Mouse (Mus musculus): ENCODE measurements around the gene Fbxl4.
"Not testable (repeated sequence)": the region's sequence is repeated elsewhere in the genome, so short reads cannot be mapped to it uniquely, and the experiment has no call there.

Fbxl4 gene

GRCm38 (mm10) chr4:22357266-22357930 lies at the start of gene Fbxl4:
Gene Fbxl4 (plus strand): TSS chr4:22357543.
- DNase-seq (ENCODE audit: low read depth, low spot score), result peak; percentile 63

DNA sequence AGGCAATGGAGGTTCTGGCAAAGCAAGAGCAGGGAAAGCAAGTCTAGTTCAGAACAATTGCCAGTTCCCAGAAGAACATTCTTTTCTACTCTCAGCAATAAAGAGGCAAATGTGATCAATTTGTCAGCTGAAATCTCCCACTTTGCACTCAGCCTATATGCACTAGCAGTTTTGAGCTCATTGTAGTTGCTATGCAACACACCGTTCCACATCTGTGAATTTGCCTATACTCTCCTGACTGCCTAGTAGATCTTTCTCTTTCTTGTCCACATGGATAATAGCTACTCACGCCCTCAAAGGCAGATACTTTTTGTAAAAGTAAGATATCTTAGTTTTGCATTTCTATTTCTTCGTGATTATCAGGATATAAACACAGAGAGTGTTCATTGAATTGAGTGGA lies 42.8 kb upstream of the Fbxl4 start:
- DNase-seq (ENCODE audit: low read depth, low spot score), result no peak

DNA sequence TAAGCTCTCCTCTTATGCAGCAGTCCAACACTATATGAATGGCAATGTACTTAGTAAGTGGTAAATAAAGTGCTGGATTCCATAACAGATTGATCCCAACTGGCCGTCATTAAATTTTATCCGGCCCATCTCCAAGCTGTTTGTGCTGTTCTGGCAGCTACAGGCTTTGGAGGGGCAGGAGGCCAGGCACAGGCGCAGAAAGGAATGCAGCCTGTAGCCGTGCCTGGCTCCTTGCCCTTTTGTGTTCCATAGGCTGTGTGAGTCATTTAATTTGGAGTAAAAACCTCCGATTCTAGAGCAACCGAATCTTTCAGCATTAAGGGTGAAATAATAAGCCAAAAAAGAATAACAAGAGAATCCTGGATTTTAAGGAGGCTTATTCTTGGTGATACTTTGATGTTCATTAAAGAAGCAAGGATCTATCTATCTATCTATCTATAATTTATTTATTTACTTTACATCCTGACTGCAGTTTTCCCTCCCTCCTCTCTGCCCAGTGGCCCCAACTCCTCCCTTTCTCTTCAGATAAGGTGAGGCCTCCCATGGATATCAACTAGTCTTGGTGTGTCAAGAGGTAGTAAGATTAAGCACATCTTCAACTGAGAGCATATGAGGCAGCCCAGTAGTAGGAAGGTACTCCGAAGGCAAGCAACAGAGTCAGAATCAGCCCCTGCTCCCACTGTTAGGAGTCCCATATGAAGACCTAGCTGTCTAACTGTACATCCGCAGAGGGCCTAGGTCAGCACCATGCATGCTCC lies 14.3 kb upstream of the Fbxl4 start:
- DNase-seq (ENCODE audit: low read depth, low spot score), result no peak

- not testable (repeated sequence) for DNase-seq (ENCODE audit: low read depth, low spot score)
Observed at GRCm38 (mm10) chr4:22349086-22349485, 8.3 kb upstream of the Fbxl4 start.

GRCm38 (mm10) chr4:22357931-22358300 lies 573 bp downstream of the Fbxl4 start:
- no peak for DNase-seq (ENCODE audit: low read depth, low spot score)

- DNase-seq (ENCODE audit: low read depth, low spot score), result no peak
Observed at GRCm38 (mm10) chr4:22358487-22358886, 1.1 kb downstream of the Fbxl4 start.

GRCm38 (mm10) chr4:22367368-22367767 lies 10.0 kb downstream of the Fbxl4 start:
- DNase-seq (ENCODE audit: low read depth, low spot score), result no peak

DNA sequence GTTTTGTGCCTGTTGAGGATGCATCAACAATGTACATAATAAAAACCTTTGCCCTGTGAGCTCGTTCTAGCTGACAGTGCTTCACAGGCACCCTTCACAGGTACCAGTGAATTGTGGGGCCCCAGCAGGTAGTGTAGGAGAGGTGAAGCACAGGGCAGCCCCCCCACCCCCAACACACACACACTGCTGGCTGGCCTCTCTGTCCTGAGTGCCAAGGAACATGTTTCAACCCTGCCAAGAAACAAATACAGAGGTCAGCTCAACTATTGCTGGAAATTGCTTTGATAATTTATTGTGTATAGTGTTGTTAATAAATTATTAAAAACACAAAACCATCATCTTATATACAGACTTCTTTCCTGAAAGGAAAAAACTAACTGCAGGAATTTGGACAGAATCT lies 21.2 kb downstream of the Fbxl4 start:
- no peak for DNase-seq (ENCODE audit: low read depth, low spot score)

GRCm38 (mm10) chr4:22380646-22381045 lies 23.3 kb downstream of the Fbxl4 start:
- no peak for DNase-seq (ENCODE audit: low read depth, low spot score)

GRCm38 (mm10) chr4:22383528-22384265 lies 26.4 kb downstream of the Fbxl4 start:
- no peak for DNase-seq (ENCODE audit: low read depth, low spot score)

DNA sequence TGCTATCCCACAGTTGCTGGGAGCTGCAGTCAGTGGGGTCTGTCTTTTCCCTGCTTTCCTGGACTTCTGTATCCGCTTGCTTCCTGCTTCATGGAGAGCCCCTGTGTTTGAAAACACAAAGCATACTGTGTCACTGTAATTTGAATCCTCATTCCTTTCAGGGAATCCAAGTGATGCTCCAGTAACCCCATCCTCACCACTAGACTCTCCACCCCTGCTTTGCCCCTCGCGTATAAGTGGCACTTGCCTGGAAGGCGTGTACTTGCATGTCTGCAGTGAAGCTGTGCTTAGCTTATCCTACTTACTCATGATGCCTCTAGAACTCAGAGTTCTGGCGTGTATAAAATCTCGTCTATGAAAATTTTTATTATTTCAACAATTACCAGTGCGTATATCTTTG lies 32.7 kb downstream of the Fbxl4 start:
- no peak for DNase-seq (ENCODE audit: low read depth, low spot score)

- no peak for DNase-seq (ENCODE audit: low read depth, low spot score)
Observed at GRCm38 (mm10) chr4:22392777-22393473, 35.6 kb downstream of the Fbxl4 start.

- DNase-seq (ENCODE audit: low read depth, low spot score), result no peak
Observed at GRCm38 (mm10) chr4:22395404-22395803, 38.1 kb downstream of the Fbxl4 start.

- DNase-seq (ENCODE audit: low read depth, low spot score), result no peak
Observed at GRCm38 (mm10) chr4:22396484-22397000, 39.2 kb downstream of the Fbxl4 start.

DNA sequence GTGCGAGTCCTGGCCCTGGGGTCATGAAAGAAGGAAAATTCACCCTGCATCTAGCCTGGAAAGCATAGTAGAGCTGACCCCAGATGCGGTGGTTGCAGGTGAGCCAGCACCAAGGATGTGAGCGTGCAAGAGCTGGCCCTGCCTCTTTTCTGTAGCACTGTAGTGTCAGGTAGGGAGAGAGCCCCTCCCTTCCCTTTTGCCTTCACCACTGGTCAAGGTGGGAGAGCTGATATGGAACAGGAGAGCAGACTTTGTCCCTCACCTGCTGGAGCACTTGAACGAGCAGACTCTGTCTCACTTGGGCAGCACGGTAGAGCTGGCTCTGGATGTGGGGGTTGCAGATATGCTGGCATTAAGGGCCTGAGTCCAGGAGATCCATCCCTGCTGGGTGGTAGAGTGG lies 39.7 kb downstream of the Fbxl4 start:
- DNase-seq (ENCODE audit: low read depth, low spot score), result no peak

- peak; percentile 18 for DNase-seq (ENCODE audit: low read depth, low spot score)
Observed at GRCm38 (mm10) chr4:22402032-22402431, 44.7 kb downstream of the Fbxl4 start.

DNA sequence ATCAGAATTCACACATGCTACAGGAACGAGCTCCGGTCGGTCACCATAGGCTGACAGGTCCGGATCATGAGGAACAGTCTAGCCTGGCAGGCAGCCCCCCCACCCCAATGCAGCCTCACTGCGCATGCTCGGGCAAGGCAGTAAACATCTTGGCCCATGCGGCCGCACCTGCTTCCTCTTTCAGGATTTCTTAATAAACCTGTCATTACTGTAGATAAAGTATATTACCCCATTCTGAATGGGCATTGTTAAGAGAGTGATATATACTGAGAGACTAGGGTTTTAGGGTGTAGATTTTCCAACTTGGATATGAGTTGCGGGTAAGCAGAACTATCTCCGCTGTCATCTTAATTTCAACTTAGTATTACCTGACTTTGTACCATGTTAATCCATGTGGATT lies 45.6 kb downstream of the Fbxl4 start:
- DNase-seq (ENCODE audit: low read depth, low spot score), result no peak

DNA sequence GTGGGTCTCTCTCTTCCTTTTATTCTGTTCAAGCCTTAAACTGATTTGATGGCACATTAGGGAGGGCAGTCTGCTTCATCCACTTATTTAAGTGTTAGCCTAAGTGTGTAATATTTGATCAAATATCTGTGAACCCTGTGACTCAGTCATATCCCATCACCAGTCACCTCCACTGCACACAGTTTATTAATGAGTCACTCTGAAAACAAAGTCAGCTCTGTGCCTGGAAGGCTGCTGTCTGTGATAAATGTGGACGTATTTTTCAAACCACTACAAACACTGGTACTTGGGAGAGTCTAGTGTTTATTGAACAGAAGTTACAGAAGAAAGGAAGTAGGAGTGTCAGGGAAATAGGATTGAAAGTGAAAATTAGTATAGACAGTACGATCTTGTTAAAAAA lies 63.3 kb downstream of the Fbxl4 start:
- no peak for DNase-seq (ENCODE audit: low read depth, low spot score)

DNA sequence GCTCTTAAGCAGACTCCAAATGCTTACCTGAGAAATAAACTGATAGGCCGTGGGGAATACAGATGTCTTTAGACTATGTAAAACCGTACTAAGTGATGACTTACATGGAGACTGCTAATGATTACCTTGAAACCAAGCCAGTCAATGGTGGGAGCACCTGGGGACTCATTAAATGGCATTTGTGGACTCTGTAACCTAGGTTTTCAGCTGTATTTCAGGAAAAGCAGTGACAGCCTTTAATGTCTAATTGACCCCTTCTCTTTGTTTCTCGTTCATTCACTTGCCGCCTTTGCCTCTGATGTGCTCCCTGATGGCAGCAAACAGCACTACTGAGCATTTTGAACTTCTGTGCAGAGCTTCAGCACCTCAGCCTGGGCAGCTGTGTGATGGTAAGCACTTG lies 65.1 kb downstream of the Fbxl4 start:
- no peak for DNase-seq (ENCODE audit: low read depth, low spot score)

DNA sequence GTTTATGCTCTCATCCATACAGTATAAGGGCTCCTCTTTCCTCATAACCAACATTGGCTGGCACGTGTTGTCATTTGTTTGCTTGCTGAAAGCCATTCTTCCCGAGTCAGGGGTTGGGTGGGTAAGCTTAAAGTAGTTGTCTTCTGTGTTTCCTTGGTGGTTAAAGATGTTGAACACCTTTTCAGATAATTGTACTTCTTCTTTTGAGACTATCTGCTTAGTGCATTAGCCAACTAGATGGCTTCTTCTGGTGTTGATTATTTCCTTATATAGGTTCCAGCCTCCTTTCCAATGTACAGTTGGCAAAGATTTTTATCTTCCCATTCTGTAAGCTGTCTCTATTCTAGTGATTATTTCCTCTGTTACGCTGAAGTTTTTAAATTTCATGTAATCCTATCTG lies 70.8 kb downstream of the Fbxl4 start:
- no peak for DNase-seq (ENCODE audit: low read depth, low spot score)

DNA sequence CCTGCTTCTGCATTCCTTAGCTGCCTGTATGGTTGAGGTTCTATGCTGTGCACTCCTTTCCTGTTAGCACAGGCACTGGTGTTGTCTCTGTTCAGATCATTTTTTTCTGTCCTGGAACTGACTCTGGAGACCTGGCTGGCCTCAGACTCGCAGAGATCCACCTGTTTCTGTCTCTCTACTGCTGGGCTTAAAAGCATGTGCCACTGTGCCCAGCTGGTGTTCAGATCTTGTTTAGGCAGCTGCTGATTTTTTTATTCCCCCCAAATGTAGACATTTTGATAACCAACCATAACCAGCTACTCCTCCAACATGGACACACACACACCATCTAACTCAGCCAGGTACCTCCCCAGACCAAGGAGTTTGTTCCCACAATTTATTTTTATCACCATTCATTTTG lies 112.2 kb downstream of the Fbxl4 start:
- no peak for DNase-seq (ENCODE audit: low read depth, low spot score)

Measured in skeletal muscle tissue, adult 2 months (tissue).